Mouse (Mus musculus) MEL-GATA-1-ER (cell line): ENCODE data around the gene Isg15.
"Not testable (repeated sequence)": the region's sequence is repeated elsewhere in the genome, so short reads cannot be mapped to it uniquely, and the experiment has no call there.

Experiments used
- DNase-seq: peaks from one replicate; pipeline ENCODE4 v3.0.0-alpha.2; 2012; ENCODE audit warnings: low read depth; ENCODE audit errors: extremely low read depth

Isg15 gene

GRCm38 (mm10) chr4:156168611-156169010 lies 32.0 kb downstream of the Isg15 start:
- DNase-seq = no peak

GRCm38 (mm10) chr4:156166477-156166876 lies 34.1 kb downstream of the Isg15 start:
- no peak for DNase-seq

- DNase-seq = no peak
These were observed 45.8 kb downstream of the Isg15 start for GRCm38 (mm10) chr4:156154771-156155170.

GRCm38 (mm10) chr4:156150887-156151286 lies 49.7 kb downstream of the Isg15 start:
- not testable (repeated sequence) for DNase-seq
